Mouse (Mus musculus) skeletal muscle tissue, adult 2 months (tissue): ENCODE data around the gene Lsm12.
"Not testable (repeated sequence)": the region's sequence is repeated elsewhere in the genome, so short reads cannot be mapped to it uniquely, and the experiment has no call there.

Experiments
- DNase-seq: peaks from one replicate; pipeline ENCODE4 v3.0.0-alpha.2; 2012; ENCODE audit warnings: low read depth, low spot score

Lsm12 gene

DNA sequence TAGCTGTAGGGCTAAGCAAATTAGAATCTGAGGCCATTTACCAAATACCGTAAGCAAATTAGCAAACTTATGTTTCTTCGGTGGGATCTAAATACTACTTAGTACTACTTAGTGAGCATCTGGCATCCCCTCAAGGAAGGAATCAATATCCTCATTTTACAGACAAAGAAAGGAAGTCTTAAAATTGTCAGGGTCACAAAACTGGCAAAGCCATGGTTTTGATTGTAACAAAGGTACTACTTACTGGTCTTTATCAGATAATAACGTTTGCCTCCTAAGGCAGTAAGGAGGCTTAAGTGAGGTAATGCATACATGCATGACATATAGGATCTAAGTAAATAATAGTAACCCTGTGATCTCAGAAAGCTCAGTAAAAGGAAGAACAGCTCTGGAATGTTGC lies 581 bp upstream of the Lsm12 start:
- no peak for DNase-seq

DNA sequence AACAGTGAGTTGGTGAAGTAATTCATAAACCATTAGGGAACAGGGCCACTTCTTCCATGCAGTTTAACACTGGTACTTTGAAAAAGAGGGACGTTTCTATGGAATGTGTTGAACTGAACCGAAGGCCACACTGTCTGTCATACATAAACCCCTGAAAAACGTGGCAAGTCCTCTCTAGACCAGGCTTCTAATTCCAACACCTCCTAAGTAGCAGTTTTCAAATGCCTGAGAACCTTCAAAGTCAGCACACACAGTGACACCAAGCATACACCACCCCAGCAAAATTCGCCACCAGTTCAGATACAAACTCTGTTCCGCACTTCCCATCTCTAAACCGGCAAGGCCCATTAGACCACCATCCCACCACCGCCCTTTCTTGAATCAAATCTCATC lies 847 bp downstream of the Lsm12 start:
- DNase-seq: no peak

DNA sequence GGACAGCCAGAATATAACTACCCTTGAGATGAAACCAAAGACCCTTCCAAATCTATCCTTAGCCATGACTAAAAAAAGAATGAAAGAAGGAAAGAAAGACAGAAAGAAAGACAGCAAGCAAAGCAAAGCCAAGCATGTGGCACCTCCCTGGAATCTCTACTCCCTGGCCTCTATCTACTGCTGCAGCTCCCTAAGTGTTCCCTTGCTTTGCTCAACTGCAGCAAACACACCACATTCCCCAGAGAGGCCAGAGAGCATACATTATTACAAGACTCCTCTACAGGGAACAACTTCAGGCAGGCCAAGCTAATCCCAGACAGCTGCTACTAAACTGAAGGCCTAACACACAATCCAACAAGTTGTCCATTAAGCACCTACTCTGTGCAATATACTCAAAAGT lies 5.3 kb downstream of the Lsm12 start:
- DNase-seq: no peak

DNA sequence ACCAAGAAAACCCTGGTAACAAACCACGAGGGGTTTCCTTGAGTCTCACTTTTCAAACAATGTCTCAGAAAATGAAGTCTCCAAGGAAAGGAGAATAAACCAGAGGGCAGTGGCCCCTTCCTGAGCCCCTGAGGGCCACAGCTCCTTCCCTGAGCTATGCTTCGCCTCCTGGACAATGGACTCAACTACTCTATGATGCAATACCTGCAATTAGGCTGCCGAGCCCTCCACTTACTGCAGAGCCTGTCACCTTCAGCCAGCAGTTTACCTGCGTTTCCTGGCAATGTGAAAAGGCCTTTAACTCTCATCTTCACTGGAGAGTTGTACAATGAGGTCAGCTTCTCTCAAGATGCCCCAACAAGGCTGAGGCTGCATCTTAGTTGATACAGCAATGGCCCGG lies 16.4 kb downstream of the Lsm12 start:
- DNase-seq: no peak

DNA sequence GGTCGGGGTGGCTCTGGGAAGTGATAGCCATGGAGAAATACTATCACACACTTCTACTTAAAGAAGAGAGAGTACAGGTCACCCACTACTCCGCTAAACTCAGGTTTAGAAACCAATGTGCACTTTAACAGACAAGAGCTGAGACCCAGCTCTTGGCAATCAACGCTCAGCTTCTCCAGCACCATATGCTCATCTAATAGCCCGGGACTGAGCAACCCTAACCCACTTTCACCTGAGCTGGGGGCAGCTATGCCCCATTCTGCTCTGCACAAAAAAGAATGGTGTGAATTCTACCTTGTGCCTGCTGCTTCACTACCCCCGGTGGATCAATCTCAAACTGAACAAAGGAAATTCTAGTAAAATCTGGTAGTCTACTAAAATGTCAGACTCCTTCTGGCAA lies 17.6 kb downstream of the Lsm12 start:
- no peak for DNase-seq

DNA sequence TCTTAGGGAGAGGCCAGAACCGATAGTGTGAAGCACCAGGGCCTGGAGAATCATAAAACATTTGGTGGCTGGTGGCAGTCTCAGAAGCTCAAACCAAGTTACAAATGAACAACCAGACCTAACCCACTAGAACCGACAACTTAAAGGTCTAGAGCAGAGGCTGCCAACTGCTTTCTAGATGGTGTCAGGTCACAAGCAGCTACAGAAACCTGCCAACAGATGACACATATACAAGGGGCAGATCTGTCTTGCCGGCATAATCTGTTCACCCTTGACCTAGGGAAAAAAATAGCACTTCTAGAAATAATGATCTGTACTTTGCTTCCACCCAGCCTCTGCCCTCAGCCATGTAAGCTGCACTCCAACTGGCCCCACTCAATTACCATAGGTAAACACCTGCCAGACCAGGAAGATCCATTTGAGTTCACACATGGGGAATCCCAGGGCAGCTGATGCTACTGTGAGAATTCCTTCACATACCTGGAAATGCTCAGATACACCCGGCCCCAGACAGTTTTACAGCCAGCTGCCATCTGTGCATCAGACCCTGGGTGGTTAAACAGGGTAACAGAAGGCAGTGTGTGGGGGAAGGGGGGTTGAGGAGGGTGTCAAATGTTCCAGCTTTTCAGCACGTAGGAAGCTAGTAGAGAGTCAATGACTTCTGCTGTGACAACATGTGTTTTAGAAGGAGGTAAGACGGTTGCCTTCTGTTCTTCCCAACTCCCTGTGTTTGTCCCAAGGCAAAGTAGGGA lies 18.9 kb downstream of the Lsm12 start:
- DNase-seq: peak; percentile 59

DNA sequence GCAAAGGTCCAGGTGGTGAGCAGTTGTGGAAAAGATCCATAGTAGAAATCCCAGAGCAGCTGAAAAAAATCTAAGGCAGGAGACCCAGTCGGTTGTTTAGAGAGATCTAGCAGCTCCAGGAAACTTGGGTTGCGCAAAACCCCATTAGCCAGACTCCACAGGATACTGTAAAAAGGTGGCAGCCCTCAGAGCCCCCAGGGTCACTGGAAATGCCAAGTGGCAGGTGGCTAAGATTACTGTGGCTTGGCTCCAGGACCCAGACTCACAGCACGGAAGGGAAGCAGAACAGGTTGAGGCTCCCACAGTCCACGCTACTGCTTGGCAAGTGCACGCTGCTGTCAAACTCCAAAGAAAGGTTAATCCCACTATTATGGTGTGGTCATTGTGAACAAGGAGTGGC lies 25.3 kb downstream of the Lsm12 start:
- peak; percentile 35 for DNase-seq

DNA sequence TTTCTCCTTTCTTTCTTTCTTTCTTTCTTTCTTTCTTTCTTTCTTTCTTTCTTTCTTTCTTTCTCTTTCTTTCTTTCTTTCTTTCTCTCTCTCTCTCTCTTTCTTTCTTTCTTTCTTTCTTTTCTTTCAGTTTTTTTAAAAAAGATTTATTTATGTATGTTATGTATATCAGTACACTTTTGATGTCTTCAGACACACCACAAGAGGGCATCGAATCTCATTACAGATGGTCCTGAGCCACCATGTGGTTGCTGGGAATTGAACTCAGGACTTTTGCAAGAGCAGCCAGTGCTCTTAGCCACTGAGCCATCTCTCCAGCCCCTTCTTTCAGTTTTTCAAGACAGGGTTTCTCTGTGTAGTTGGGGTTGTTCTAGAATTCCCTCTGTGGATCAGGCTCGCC lies 27.1 kb downstream of the Lsm12 start:
- DNase-seq: not testable (repeated sequence)

DNA sequence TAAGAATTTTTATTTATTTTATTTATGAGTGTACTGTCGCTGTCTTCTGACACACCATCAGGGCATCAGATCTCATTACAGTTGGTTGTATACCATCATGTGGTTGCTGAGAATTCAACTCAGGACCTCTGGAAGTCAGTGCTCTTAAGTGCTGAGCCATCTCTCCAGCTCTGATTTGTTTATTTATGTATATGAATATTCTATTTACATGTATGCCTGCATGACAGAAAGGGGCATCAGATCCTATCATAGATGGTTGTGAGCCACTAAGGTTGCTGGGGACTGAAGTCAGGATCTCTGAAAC lies 28.4 kb downstream of the Lsm12 start:
- DNase-seq: no peak

DNA sequence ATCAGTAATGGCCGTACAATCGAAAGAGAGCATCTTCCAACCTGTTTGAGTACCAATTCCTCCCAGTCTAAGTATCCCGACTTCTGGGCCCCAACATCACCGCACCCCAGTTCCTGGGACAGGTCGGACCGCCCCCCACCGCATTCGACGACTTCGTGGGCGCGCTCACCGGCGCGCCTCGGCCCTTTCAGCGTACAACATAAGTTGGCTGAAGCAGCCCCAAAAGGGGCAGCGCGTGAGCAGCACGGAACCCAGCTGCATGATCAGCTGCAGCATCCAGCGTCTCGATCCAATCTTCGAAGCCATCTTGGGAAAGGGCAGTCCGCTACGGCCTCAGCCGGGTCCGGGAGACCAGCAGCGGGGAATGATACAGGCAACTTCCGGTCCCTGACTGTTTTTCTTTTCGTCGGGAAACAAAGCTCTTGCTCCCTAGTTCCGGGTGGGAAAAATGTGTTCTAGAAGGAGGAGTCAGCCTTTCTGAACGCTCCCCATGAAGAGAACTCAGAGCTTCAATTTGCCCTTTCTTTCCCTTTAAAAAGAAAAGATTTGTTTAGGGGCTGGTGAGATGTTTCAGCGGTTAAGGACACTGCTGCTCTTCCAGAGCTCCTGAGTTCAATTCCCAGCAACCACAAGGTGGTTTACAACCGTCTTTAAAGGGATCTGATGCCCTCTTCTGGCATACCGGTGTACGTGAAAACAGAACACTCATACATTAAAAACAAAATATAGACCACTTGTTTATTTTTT lies 28.9 kb downstream of the Lsm12 start, which contains the start of gene Tmem101:
Gene Tmem101 (minus strand): TSS at position 366 of the 747 bp plus-strand sequence.
- peak; percentile 81 for DNase-seq

DNA sequence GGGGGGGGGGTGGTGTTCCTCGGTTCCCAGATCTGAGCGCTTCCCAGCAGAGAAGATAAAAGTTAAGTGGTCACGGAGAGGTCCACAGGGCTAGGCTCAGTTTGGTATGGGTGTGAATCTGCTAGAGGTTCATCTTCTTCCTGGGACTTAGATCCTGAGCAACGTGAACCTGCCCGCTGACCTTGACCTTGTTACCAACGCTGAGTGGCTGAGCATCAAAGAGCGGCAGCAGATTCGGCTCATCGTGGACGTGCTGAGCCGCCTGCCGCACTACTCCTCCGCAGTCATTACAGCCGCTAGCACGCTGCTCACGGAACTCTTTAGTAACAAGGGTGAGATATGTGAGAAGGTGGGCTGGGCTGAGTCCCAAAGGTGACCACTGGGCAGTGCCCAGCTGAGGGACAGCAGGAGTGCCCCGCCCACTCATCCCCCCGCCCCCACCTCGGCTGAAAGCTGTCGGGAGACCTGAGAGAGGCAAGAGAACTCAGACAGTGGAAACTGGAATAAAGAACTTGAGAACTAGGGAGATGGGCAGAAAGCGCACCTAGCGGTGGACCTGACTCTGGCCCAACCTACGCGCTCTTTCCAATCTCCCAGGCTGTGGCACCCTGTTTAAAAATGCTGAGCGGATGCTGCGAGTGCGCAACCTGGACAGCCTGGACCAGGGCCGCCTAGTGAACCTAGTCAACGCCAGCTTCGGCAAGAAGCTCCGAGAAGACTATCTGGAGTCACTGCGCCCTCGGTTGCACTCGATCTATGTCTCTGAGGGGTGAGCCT lies 37.7 kb downstream of the Lsm12 start:
- no peak for DNase-seq

DNA sequence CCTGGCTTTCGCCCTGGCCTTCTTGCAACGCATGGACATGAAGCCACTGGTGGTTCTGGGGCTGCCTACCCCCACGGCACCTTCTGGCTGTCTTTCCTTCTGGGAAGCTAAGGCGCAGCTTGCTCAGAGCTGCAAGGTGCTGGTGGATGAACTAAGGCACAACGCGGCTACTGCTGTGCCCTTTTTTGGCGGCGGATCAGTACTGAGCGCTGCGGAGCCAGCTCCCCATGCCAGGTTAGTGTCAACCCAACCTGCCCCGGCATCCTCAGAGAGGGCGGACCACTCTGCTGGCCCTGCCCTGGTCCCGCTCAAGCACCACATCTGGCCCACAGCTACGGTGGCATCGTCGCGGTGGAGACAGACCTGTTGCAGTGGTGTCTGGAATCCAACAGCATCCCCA lies 38.6 kb downstream of the Lsm12 start:
- no peak for DNase-seq

DNA sequence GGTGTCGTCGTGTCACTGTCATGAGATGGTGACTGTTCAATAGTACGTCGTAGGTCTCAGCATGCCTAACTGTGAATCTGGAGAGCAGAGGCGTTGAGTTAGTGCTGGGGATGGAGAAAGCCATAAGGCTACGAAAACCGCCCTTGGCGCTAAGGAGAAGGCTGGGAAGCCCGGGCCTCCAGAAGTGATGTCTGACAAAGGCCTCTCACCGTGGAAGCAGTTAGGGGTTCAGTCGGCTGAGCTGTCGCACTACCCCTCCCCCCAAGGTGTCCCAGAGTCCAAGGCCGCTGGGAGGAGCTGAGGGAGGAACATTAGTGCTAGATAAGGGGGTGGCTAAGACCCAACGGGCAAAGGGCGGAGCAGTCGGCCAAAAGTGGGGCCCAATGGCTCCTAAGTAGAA lies 39.1 kb downstream of the Lsm12 start:
- DNase-seq: no peak

DNA sequence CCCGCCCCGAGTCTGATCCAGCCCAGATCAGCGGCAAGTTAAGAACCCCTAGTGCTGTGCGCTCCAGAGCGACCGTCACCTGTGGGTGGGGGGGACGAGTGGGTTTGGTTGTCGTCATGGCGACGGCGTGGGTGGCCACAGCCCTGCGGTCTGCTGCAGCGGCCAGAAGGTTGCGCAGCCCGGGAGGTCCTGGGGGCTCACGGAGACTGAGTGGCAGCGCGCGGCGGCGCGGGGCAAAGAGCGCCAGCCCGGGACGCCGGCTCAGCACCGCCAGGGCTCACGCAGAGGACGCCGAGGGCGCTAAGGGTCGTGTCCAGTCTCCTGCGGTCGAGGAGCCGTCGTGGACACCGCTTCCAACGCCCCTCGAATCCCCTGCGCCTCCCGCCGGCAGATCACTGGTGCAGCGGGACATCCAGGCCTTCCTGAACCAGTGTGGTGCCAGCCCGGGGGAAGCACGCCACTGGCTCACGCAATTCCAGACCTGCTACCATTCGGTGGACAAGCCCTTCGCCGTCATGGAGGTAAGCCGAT lies 39.6 kb downstream of the Lsm12 start, which contains the start of gene Nags:
Gene Nags (plus strand): TSS at position 43 of the 531 bp plus-strand sequence.
- DNase-seq: no peak

DNA sequence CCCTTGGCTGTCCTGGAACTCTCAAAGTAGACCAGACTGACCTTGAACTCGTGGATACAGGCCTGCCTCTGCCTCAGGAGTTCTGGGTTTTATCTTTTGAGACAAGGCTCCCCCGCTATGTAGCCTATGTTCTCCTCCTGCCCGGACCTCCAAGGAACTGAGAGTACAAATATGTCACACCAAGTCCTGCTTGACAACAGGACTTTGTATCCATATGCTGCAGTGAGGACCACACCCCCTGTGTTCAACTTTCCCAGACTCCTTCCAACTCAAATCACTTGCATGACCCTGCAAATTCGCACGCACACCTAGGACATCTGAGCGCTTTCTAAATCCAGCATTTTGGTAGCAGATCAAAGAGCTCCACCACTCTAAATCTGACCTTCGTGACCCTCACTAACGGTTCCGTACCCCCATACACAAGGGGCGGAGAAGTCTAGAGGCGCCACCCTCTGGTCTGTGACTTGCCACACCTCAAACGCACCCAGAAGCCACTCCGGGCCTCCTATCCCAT lies 40.1 kb downstream of the Lsm12 start:
- DNase-seq: no peak

DNA sequence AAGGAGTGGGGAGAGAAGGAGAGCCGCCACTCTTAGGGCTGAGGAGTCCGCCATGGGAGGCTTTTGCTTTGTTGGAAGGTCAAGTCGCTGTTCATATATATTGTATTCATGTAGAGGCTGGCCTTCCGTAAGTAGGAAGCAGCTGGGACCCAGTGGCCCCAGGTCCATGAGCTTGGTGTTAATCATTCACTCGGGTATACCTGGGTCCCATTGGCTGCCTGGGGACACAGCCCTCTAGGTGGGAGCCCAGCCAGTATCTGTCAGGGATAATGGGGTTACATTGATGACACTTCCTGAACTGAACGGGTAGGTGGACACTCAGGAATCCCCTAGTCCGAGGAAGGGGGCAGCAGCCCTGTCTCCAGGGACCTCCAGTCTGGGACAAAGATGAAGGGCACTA lies 42.7 kb downstream of the Lsm12 start:
- DNase-seq: no peak

DNA sequence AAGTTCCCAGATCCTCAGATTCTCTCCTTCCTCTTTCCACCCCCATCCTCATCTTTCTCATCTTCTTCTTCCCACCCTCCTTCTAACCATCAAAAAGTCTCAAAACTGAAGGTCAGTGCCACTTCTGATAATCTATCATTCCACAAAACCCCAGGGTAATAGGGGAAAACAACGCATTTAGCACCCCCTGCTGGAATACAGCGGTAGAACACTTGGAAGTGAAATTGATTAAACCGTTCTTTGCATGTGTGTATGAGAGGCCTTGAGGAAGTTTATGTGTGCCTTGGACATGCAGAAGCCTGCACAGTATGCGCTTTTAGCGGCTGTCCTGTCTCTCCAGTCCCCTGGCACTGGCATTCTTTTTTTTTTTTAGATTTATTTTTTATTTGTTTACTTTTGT lies 44.6 kb downstream of the Lsm12 start:
- DNase-seq: peak; percentile 22

DNA sequence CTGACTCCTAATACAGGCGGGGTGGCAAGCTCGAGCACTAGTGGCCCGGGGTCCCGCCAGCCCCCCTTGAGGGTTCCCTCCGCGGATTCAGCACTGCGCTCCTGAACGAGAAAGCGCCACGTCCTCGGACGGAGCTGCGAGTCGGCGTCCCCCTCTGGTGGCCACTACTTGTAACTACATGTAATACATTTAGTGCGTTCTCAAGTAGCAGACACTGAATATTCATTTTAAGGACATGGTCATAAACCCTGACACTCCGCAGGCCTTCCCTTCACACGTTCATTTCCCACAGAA lies 46.7 kb downstream of the Lsm12 start:
- peak; percentile 53 for DNase-seq

DNA sequence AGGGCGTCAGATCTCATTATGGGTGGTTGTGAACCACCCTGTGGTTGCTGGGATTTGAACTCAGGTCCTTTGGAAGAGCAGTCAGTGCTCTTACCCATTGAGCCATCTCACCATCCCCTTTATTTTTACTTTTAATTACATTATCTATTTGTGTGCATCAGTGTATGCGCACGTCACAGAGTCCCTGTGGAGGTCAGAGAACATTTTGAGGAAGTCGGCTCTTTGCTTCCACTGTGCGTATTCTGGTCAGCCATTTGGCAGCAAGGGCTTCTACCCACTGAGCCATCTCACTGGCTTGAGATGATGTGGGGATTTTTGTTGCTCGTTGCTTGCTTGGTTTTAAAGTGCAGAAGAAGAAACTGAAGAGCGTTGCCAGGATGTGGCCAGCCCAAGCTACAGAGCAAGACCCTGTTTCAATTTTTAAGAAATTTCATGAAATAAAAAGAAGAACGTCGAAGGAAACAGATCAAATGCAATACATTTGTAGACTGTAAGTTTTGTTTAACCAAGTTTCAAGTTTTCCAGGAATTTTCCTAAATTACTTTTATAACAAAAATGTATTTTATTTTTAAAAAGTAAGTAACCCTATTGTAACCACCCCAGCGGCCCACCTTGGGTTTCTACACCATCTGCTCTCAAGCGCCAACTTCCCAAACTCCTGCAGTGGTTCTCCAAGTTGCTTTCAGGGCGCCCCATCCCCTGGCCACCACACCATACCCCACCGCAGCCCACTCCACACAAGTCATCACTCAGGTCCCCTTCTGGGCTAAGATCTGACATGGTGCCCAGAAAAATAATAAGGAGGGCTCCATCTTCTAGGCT lies 47.3 kb downstream of the Lsm12 start:
- DNase-seq: no peak

DNA sequence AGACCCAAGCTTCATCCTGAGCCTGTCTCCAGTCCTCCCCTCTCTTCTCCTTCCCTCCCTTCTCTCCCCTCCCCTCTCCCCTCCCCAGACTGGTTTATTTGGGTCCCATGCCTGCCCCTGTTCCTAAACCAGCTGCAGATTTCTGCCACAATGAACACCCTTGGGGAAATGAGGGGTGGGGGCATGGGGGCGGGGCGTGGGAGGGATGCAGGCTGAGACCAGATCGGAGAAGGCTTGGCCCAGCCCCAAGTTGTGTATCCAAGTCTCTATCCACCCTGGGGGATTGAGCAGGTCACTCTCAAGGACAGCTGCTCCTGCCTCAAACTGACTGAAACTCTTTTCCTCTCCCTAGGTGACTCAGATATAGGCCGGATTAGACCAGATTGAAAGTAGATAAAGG lies 50.6 kb downstream of the Lsm12 start:
- DNase-seq: no peak

DNA sequence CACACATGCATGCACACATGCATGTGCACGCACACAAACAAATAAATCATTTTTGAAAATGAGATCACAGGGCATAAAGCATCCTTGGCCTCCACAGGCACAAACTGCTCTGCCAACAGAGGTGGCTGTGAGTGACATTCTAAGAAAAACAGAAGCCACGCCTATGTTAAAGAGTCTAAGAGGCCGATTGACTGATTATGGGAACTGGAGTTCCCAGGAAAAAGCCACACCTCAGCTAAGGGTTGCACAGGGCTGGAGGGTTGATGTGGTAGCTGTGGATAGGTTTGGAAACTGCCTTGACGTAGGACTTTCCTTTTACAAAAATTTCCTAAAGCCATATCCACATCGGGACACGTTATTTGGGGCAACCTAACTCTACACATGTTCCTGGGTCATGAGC lies 67.7 kb downstream of the Lsm12 start:
- no peak for DNase-seq
